Mouse (Mus musculus) inflammation-experienced regulatory T-cells, adult 6 months (primary cell): ENCODE measurements around the gene Cdkn2d. TPM values are rescaled to one million over a fixed set of nuclear protein-coding genes. Genes with fewer than 3 reads are reported as not detected.
A peak's percentile ranks its signal among the peaks of the same experiment; 100 is the strongest.

Source experiments
- ATAC-seq: one replicate; pipeline ENCODE4 v1.8.0; 2017
- polyA plus RNA-seq, 3 experiments: library from polyadenylated mRNA; unstranded; fragments of 100-300 nt; shearing (Covaris generic); gene quantifications; one replicate each; pipeline ENCODE4 v1.2.1; 2017

Gene Cdkn2d
- polyA plus RNA-seq, 3 experiments from 2014 or later: 116 to 131 (median 128) TPM

GRCm38 (mm10) chr9:21244428-21245112 is 46.6 kb downstream of the Cdkn2d start:
- ATAC-seq: no peak

DNA sequence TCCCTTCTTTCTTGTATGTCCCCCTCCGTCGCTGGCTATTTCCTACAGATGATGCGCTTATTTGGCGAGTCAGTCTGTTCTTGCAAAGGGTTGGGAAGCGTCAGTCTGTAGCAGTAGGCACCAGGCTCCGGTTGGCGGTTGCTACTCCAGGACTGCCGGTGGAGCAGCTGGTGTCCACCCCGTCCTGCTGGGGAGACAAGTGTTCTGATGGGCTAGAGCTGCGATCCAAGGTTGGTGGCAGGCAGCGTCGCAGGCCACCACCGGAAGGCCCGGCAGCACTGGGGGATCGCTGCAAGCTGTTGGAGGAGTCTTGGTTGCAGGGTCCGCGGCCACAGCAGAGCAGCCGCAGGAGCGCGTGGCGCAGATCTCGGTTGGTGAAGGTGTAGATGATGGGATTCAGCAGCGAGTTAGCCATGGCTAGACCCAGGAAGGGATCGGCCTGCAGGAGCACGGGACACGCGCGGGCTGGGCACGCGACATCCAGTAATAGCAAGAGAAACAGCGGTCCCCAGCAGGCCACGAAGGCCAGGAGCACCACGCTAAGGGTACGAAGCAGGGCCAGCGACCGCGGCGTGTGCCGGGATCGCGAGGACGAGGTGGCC is 47.3 kb downstream of the Cdkn2d start:
- ATAC-seq: no peak

DNA sequence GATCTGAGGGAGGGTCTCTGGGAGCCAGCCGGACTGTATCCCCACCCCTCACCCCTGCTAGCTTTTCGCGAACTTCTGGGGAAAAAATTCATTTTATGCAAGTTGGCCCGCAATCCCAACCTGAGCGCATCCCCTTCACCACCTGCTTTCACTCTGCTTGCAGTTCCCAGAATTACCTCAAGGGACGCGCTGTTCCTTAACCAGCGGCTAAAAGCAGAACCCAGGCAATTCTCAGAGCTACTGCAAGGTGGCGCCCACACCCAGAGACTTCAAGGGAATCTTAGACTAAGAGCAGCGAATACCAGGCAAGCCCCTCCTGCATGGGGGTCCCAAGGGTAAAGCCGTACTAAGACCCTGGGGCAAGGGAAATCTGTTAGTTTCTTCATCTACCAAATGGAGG is 49.9 kb downstream of the Cdkn2d start:
- peak; percentile 72 for ATAC-seq

GRCm38 (mm10) chr9:21239465-21239848 is 51.8 kb downstream of the Cdkn2d start:
- no peak for ATAC-seq

DNA sequence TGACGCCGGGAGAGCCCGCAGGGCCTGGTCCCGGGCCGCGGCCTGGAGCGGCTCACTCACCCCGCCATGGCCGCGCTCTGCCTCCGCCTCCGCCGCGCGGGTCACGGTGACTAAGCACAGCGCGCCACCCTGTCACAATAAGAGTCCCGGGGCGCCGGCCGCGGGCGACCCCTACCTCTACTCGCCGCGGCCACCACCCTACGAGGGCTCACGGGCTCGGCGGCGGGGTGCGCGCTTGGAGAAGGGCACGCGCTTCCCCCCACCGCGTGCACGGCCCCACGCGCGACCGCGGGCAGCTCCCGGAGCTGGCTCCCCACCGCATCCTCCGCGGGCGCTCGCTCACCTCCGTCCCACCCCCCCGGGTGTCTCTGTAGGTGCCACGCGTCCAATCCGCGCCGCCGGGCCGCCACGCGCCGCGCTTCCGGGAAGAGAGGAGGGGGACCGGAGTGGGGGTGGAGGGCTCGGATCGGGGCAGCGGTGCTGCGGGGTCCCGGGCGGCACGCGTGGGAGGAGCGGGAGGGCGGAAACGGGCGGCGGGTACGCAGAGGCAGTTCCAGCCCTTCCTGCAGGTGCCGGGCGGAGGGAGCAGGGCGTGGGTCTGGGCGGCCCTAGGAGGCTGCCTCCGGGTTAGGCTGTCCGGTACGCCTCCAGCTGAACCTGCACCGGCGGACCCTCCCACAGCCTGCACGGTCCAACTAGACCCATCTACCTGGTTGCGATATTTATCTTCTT is 52.3 kb downstream of the Cdkn2d start, which contains the start of gene Keap1:
Gene Keap1, minus strand, starts transcription at position 629 of the 732 bp plus-strand sequence.
- peak; percentile 64 for ATAC-seq

Other genes with a start within 250 kb of the Cdkn2d start
- gene Zglp1, start 224.3 kb downstream of the Cdkn2d start, polyA plus RNA-seq: 1 to 10 TPM in 1 of 3 experiments, under 1 TPM in 1, not detected in 1; 0.82 to 3.0 TPM
- gene Gm49373, start 218.3 kb downstream of the Cdkn2d start, polyA plus RNA-seq: not detected
- 10 to 100 TPM in 2 of 3 experiments, 1 to 10 TPM in 1; 9.8 to 15.0 (median 14.9) TPM for gene Fdx1l, start 217.8 kb downstream of the Cdkn2d start, polyA plus RNA-seq
- gene Gm38431, start 199.4 kb downstream of the Cdkn2d start, polyA plus RNA-seq: 1 to 10 TPM in 1 of 3 experiments, under 1 TPM in 1, not detected in 1; 0.31 to 8.4 TPM
- 10 to 100 TPM; 16.6 to 23.9 (median 21.3) TPM for gene Raver1, start 199.4 kb downstream of the Cdkn2d start, polyA plus RNA-seq
- gene Tyk2, start 160.2 kb downstream of the Cdkn2d start, polyA plus RNA-seq: 10 to 100 TPM; 36.3 to 61.7 (median 57.7) TPM
- 10 to 100 TPM; 84.2 to 97.0 (median 95.3) TPM for gene Cdc37, start 141.4 kb downstream of the Cdkn2d start, polyA plus RNA-seq
- 1 to 10 TPM in 1 of 3 experiments, under 1 TPM in 2; 0.54 to 1.3 (median 0.82) TPM for gene Pde4a, start 125.7 kb downstream of the Cdkn2d start, polyA plus RNA-seq
- gene Keap1, start 52.0 kb downstream of the Cdkn2d start, polyA plus RNA-seq: 10 to 100 TPM; 20.8 to 28.9 (median 21.5) TPM
- under 1 TPM in 1 of 3 experiments, not detected in 2; 0.17 TPM for gene S1pr5, start 43.0 kb downstream of the Cdkn2d start, polyA plus RNA-seq
- gene Atg4d, start 26.1 kb downstream of the Cdkn2d start, polyA plus RNA-seq: 10 to 100 TPM; 23.5 to 32.5 (median 24.2) TPM
- gene Kri1, start 3.4 kb downstream of the Cdkn2d start, polyA plus RNA-seq: 10 to 100 TPM; 16.5 to 36.2 (median 26.9) TPM
- 1 to 10 TPM in 1 of 3 experiments, under 1 TPM in 2; 0.36 to 1.0 (median 0.42) TPM for gene Ap1m2, start 20.9 kb upstream of the Cdkn2d start, polyA plus RNA-seq
- gene Slc44a2, start 29.3 kb upstream of the Cdkn2d start, polyA plus RNA-seq: 100 to 1,000 TPM; 125 to 263 (median 241) TPM
- gene Ilf3, start 76.5 kb upstream of the Cdkn2d start, polyA plus RNA-seq: 100 to 1,000 TPM in 2 of 3 experiments, 10 to 100 TPM in 1; 92.5 to 122 (median 122) TPM
- 10 to 100 TPM; 26.2 to 49.8 (median 39.8) TPM for gene Qtrt1, start 120.4 kb upstream of the Cdkn2d start, polyA plus RNA-seq
- 100 to 1,000 TPM in 1 of 3 experiments, 10 to 100 TPM in 2; 85.4 to 117 (median 97.6) TPM for gene Dnm2, start 133.5 kb upstream of the Cdkn2d start, polyA plus RNA-seq
- gene Tmed1, start 218.8 kb upstream of the Cdkn2d start, polyA plus RNA-seq: 1 to 10 TPM; 3.2 to 6.3 (median 5.8) TPM
- gene AB124611, start 234.8 kb upstream of the Cdkn2d start, polyA plus RNA-seq: 10 to 100 TPM; 49.9 to 71.1 (median 57.8) TPM